Mouse (Mus musculus) monocyte, adult 5-6 weeks (primary cell): Measurements from ENCODE around the gene Traf4. TPM values are rescaled to one million over a fixed set of nuclear protein-coding genes. Genes with fewer than 3 reads are reported as not detected.

Experiments
- ATAC-seq: fragments of 153-309, 156-312 bp; replicated peaks from 2 replicates; pipeline ENCODE4 v1.8.0; 2017; ENCODE audit warnings: mild to moderate bottlenecking; ENCODE audit not compliant: low TSS enrichment, insufficient number of reproducible peaks, severe bottlenecking, poor library complexity, low FRiP score
- total RNA-seq: library from RNA; stranded (forward); fragments of 200-1000, 200-491, 200-594 nt; gene quantifications from 3 replicates; pipeline ENCODE4 v1.2.3, GENCODE M21; 2017

Traf4 gene
- total RNA-seq, 1 experiment from 2014 or later = 3.6 TPM

GRCm38 (mm10) chr11:78116146-78116410 is 49.3 kb downstream of the Traf4 start:
- no peak for ATAC-seq

GRCm38 (mm10) chr11:78115367-78116145 is 49.8 kb downstream of the Traf4 start:
- ATAC-seq = peak; percentile 97

- 0 out of 2 replicates have a peak, but pooled peaks have one; percentile 27 for ATAC-seq
Measured at GRCm38 (mm10) chr11:78114676-78115366, 50.6 kb downstream of the Traf4 start.

- no peak for ATAC-seq
Measured at GRCm38 (mm10) chr11:78113616-78114015, 51.8 kb downstream of the Traf4 start.

Other genes starting within 250 kb of the Traf4 start
- not detected in 3 replicates for gene Sez6, start 234.8 kb downstream of the Traf4 start, total RNA-seq
- 34.9 to 44.3 TPM (median 43.9 TPM) in 3 replicates for gene Phf12, start 182.8 kb downstream of the Traf4 start, total RNA-seq
- gene Dhrs13, start 133.3 kb downstream of the Traf4 start, total RNA-seq = 0.39 to 0.86 TPM in 2 of 3 replicates, not detected in the other
- gene Flot2, start 127.7 kb downstream of the Traf4 start, total RNA-seq = 18.5 to 34.4 TPM (median 28.9 TPM) in 3 replicates
- 7.1 to 17.9 TPM (median 16.5 TPM) in 3 replicates for gene Eral1, start 85.2 kb downstream of the Traf4 start, total RNA-seq
- gene Fam222b, start 70.9 kb downstream of the Traf4 start, total RNA-seq = 3.6 to 7.9 TPM (median 4.4 TPM) in 3 replicates
- 2.5 to 4.3 TPM (median 2.8 TPM) in 3 replicates for gene Nek8, start 11.1 kb upstream of the Traf4 start, total RNA-seq
- 2.5 to 4.6 TPM (median 2.9 TPM) in 3 replicates for gene Tlcd1, start 11.1 kb upstream of the Traf4 start, total RNA-seq
- 1,700 to 2,580 TPM (median 2,203 TPM) in 3 replicates for gene Rpl23a, start 18.0 kb upstream of the Traf4 start, total RNA-seq
- not detected in 3 replicates for gene Rab34, start 22.8 kb upstream of the Traf4 start, total RNA-seq
- not detected in 3 replicates for gene Proca1, start 27.8 kb upstream of the Traf4 start, total RNA-seq
- 43.1 to 61.5 TPM (median 48.3 TPM) in 3 replicates for gene Sdf2, start 80.2 kb upstream of the Traf4 start, total RNA-seq
- 54.5 to 84.6 TPM (median 59.8 TPM) in 3 replicates for gene Supt6, start 80.4 kb upstream of the Traf4 start, total RNA-seq
- gene 2610507B11Rik, start 96.2 kb upstream of the Traf4 start, total RNA-seq = 77.6 to 107 TPM (median 97.1 TPM) in 3 replicates
- gene BC030499, start 125.3 kb upstream of the Traf4 start, total RNA-seq = 1.2 TPM in 1 of 3 replicates, not detected in the others
- 0.64 to 3.1 TPM (median 1.4 TPM) in 3 replicates for gene Spag5, start 135.9 kb upstream of the Traf4 start, total RNA-seq
- 0.78 to 8.6 TPM (median 1.3 TPM) in 3 replicates for gene Aldoc, start 157.4 kb upstream of the Traf4 start, total RNA-seq
- gene Pigs, start 162.8 kb upstream of the Traf4 start, total RNA-seq = 17.5 to 25.1 TPM (median 18.5 TPM) in 3 replicates
- 88.0 to 122 TPM (median 99.7 TPM) in 3 replicates for gene Unc119, start 177.9 kb upstream of the Traf4 start, total RNA-seq
- not detected in 3 replicates for gene Foxn1, start 221.0 kb upstream of the Traf4 start, total RNA-seq